Mouse (Mus musculus) heart, adult 2 months (tissue): Measurements from ENCODE around the gene Depdc5. TPM values are rescaled to one million over a fixed set of nuclear protein-coding genes. Genes with fewer than 3 reads are reported as not detected.
A peak's percentile ranks its signal among the peaks of the same experiment; 100 is the strongest.
"Not testable (repeated sequence)": the region's sequence is repeated elsewhere in the genome, so short reads cannot be mapped to it uniquely, and the experiment has no call there.

Experiments
- DNase-seq, 2 experiments: peaks; one replicate each; pipeline ENCODE4 v3.0.0; 2021
- H3K27ac ChIP-seq: fragments of 200-600 bp; 2 replicates; pipeline ENCODE4 v1.8.1; 2022
- H3K27me3 ChIP-seq: fragments of 200-500 bp; 2 replicates; pipeline ENCODE4 v1.6.1; 2012; ENCODE audit warnings: mild to moderate bottlenecking, low read length, inconsistent platforms, mixed read lengths; ENCODE audit not compliant: control insufficient read depth, insufficient read depth
- H3K36me3 ChIP-seq: fragments of 200-500 bp; 2 replicates; pipeline ENCODE4 v1.6.1; 2012; ENCODE audit warnings: low read length, inconsistent platforms; ENCODE audit not compliant: control insufficient read depth, insufficient read depth
- H3K4me1 ChIP-seq: fragments of 200-500 bp; 2 replicates; pipeline ENCODE4 v1.6.1; 2011; ENCODE audit warnings: low read length; ENCODE audit not compliant: control insufficient read depth, insufficient read depth
- H3K4me3 ChIP-seq: fragments of 200-600 bp; 2 replicates; pipeline ENCODE4 v1.8.1; 2022
- H3K79me2 ChIP-seq: fragments of 200-500 bp; replicated peaks from 2 replicates; pipeline ENCODE4 v1.6.1; 2012; ENCODE audit warnings: mild to moderate bottlenecking, inconsistent platforms, low read length, moderate library complexity, mixed read lengths; ENCODE audit not compliant: control insufficient read depth, insufficient read depth
- H3K9ac ChIP-seq: fragments of 200-500 bp; 2 replicates; pipeline ENCODE4 v1.6.1; 2012; ENCODE audit warnings: low read depth, mild to moderate bottlenecking, control low read depth, inconsistent platforms, low read length, mixed read lengths
- CTCF ChIP-seq: fragments of 200-600 bp; IDR thresholded peaks from 2 replicates; pipeline ENCODE4 v1.8.1; 2022; ENCODE audit warnings: antibody characterized with exemption, mild to moderate bottlenecking, moderate library complexity
- EP300 ChIP-seq: fragments of 200-500 bp; IDR thresholded peaks from 2 replicates; pipeline ENCODE4 v1.6.1; 2011; ENCODE audit warnings: low read depth, low read length, control low read depth; ENCODE audit not compliant: insufficient read depth
- POLR2A ChIP-seq: fragments of 200-500 bp; IDR thresholded peaks from 2 replicates; pipeline ENCODE4 v1.6.1; 2011; ENCODE audit warnings: mild to moderate bottlenecking, low read depth, low read length, control low read depth; ENCODE audit not compliant: insufficient read depth
- WGBS: fragments of 180-500 bp; shearing (Covaris S2); methylation state at CpG from one replicate; pipeline ENCODE4 v1.1.7; 2018; 5-methylcytosine and 5-hydroxymethylcytosine counted together
- intact Hi-C: fragments of 180-260 bp; cut with DNase I; formaldehyde crosslinking; loops from one replicate; pipeline ENCODE4 v1.15.1; 2025
- polyA plus RNA-seq: library from polyadenylated mRNA; depleted of rRNA; stranded (reverse); fragments of >200 nt; gene quantifications from 2 replicates; pipeline ENCODE4 v1.2.3, GENCODE M21; 2012
- total RNA-seq, 2 experiments: library from RNA; stranded (reverse); gene quantifications; 2 replicates each; pipeline ENCODE4 v1.2.3; 2021

Depdc5 gene
- total and polyA plus RNA-seq, 3 experiments: 7.6 to 22.3 (median 17.5) TPM

DNA sequence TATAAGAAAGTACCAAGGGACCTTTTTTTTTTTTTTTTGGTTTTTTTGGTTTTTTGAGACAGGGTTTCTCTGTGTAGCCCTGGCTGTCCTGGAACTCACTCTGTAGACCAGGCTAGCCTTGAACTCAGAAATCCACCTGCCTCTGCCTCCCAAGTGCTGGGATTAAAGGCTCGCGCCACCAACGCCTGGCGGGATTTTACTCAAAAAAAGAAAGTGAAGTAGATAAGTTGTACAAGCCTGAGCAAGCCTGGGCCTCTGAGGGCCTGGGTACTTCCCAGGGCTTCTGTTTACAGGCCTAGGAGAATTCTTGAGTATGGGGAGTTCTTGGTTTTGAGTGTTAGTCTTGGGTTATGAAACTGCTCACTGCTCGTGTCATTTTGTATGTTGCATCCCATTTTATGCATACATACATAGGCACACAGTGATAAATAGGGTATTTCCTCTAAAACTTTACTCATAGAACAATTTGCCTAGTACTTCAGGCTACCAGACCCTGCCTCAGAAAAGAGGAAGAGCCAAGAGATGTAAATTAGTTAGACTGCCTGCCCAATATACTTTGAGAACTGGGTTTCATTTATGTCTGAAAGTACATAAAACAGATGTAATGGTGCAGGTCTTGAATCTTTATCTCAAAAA lies 6.0 kb downstream of the Depdc5 start:
- DNase-seq: no peak
- Histone ChIP-seq H3K36me3 (no peaks in the 10 kb centered on the region; the same call in none of the 2 replicates), H3K27ac (no peak overlapping the region), H3K9ac (no peak overlapping the region), H3K4me3 (no peak overlapping the region), H3K79me2 (no peaks in the 10 kb centered on the region), H3K4me1 (no peaks in the 10 kb centered on the region), H3K27me3 (no peaks in the 10 kb centered on the region)
- 96% methylated on average over 5 of the region's 5 CpGs for WGBS
- no peak for TF ChIP-seq CTCF
- TF ChIP-seq EP300: no peak
- TF ChIP-seq POLR2A: no peak
- intact Hi-C loops: loop anchor here (10.0 kb wide), 1 partner anchor 505 kb away; the partner anchor contains the start of gene Uvssa

DNA sequence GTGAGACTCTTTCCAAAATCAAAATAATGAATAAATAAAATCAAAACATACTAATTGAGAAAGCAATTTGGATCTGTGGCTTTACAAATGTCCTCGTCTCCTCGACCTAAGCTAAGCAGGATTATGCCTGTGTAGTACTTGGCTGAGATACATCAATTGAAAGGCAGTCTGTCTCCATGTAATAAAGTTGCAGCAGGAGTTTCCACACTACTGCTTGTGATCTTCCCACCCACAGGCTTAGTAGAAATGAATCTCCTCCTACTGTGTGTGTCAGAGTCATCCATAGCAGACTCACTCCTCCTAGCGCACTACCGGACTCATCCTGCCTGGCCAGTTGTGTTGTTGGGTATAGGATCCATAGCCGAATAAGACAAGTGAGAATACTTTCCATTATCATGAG lies 8.8 kb downstream of the Depdc5 start:
- Histone ChIP-seq H3K4me1 (no peaks in the 10 kb centered on the region), H3K36me3 (no peaks in the 10 kb centered on the region; the same call in 1 of the 2 replicates), H3K4me3 (no peak overlapping the region), H3K27me3 (no peaks in the 10 kb centered on the region), H3K27ac (no peak overlapping the region), H3K9ac (no peak overlapping the region), H3K79me2 (no peaks in the 10 kb centered on the region)
- TF ChIP-seq POLR2A: no peak
- no peak for TF ChIP-seq EP300
- no peak for TF ChIP-seq CTCF
- intact Hi-C loops: no loop called here
- 92% methylated on average over 5 of the region's 5 CpGs for WGBS
- no peak for DNase-seq

DNA sequence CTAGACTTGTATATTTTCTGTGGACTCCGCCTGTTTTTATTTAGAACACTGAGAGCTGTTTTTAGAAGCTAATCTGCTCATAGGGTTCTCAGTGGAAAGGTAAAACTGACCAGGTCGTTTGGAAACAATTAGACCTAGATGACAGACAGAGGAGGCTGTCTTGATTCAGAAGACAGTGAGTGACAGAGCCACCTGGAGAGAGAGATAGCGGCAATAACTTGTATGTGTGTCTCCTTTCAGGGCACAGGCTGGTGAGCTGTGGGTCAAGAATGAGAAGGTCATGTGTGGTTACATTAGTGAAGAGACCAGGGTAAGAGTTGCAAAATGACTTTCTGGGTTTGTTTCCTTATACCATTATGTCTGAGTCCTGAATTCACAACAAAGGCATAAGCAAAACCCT lies 23.2 kb downstream of the Depdc5 start:
- H3K27ac ChIP-seq: no peak overlapping the region
- H3K27me3 ChIP-seq: no peaks in the 10 kb centered on the region
- intact Hi-C loops: no loop called here
- WGBS: 62% methylated on average over 3 of the region's 3 CpGs
- H3K79me2 ChIP-seq: no peaks in the 10 kb centered on the region
- no peak for DNase-seq
- no peak for TF ChIP-seq CTCF
- no peak for TF ChIP-seq EP300
- no peak for TF ChIP-seq POLR2A
- no peak overlapping the region for H3K4me3 ChIP-seq
- H3K36me3 ChIP-seq: peaks cover 10% of the 10 kb centered on the region; the same call in 1 of the 2 replicates
- H3K4me1 ChIP-seq: no peaks in the 10 kb centered on the region
- no peak overlapping the region for H3K9ac ChIP-seq

DNA sequence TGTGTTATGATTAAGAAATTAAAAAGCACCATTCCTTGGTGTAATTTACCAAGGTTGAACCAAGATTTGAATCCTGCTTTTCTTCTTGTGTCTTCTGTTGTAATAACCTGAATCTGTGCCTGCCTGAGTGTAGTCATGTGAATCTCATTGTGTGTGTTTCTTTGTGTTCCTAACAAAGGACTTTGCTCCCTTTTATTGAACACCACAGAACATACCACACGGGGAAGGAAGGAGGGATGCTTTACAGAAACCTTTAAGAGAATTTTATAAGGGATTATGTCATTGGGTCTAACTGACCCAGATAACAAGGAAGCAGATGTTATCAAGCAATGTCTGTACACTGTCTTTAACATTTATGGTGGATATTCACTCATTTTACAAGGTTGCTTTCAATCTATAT lies 44.0 kb downstream of the Depdc5 start:
- H3K36me3 ChIP-seq: no peaks in the 10 kb centered on the region; the same call in 1 of the 2 replicates
- WGBS: 86% methylated on average over 1 of the region's 1 CpGs
- H3K27me3 ChIP-seq: no peaks in the 10 kb centered on the region
- H3K79me2 ChIP-seq: no peaks in the 10 kb centered on the region
- no peak for TF ChIP-seq CTCF
- intact Hi-C loops: no loop called here
- DNase-seq: no peak
- H3K4me3 ChIP-seq: no peak overlapping the region
- H3K9ac ChIP-seq: no peak overlapping the region
- no peaks in the 10 kb centered on the region for H3K4me1 ChIP-seq
- no peak overlapping the region for H3K27ac ChIP-seq

DNA sequence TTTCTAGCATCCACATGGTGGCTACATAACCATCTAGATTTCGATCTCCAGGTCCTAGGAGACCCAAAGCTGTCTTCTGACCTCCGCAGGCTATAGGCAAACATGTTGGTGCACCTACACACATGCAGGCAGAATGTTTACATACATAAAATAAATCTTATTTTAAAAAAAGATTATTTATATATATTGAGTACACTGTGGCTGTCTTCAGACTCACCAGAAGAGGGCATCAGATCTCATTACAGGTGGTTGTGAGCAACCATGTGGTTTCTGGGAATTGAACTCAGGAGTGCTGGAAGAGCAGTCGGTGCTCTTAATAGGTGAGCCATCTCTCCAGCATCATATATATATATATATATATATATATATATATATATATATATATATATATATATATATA lies 50.6 kb downstream of the Depdc5 start:
- WGBS: 73% methylated on average over 3 of the region's 3 CpGs
- intact Hi-C loops: loop anchor here (2.0 kb wide), 1 partner anchor 119 kb away; no protein-coding TSS in a partner anchor
- Histone ChIP-seq H3K4me3 (no peak overlapping the region), H3K9ac (no peak overlapping the region), H3K79me2 (no peaks in the 10 kb centered on the region), H3K36me3 (no peaks in the 10 kb centered on the region; the same call in 1 of the 2 replicates), H3K27me3 (no peaks in the 10 kb centered on the region), H3K4me1 (no peaks in the 10 kb centered on the region), H3K27ac (no peak overlapping the region)
- no peak for DNase-seq
- no peak for TF ChIP-seq POLR2A
- TF ChIP-seq CTCF: peak; percentile 56
- TF ChIP-seq EP300: no peak

DNA sequence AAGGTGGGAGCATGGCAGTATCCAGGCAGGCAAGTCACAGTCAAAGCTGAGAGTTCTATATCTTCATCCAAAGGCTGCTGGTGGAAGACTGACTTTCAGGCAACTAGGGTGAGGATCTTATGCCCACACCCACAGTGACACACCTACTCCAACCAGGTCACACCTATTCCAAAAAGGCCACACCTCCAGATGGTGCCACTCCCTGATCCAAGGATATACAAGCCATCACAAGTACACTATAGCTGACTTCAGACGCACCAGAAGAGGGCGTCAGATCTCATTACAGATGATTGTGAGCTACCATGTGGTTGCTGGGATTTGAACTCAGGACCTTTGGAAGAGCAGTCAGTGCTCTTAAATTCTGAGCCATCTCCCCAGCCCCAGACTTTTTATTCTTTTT lies 55.8 kb downstream of the Depdc5 start:
- H3K36me3 ChIP-seq, intact Hi-C loops: not testable (repeated sequence)

More for the DNA sequence above, 55.8 kb downstream of the Depdc5 start:
- H3K4me3 ChIP-seq, H3K9ac ChIP-seq, H3K4me1 ChIP-seq, DNase-seq, H3K27me3 ChIP-seq, H3K27ac ChIP-seq, H3K79me2 ChIP-seq: not testable (repeated sequence)
- WGBS: 96% methylated on average over 2 of the region's 2 CpGs
